Mouse (Mus musculus) intestine, postnatal 0 days (tissue): ENCODE results near the gene Plekhm2. TPM values are rescaled to one million over a fixed set of nuclear protein-coding genes. Genes with fewer than 3 reads are reported as not detected.

Experiments
- ATAC-seq: fragments of 200-750 bp; cut with Nextera tagmentation; 2 replicates; pipeline ENCODE4 v1.8.0; 2017; ENCODE audit warnings: mild to moderate bottlenecking, moderate TSS enrichment, moderate library complexity
- H3K27ac ChIP-seq: fragments of 300-500 bp; sonication (generic); 2 replicates; pipeline ENCODE4 v1.5.1; 2014; ENCODE audit warnings: mild to moderate bottlenecking, low read depth, low read length, moderate library complexity
- H3K27me3 ChIP-seq: fragments of 300-500 bp; sonication (generic); replicated peaks from 2 replicates; pipeline ENCODE4 v1.6.1; 2014; ENCODE audit warnings: low read length, mixed read lengths; ENCODE audit not compliant: control insufficient read depth, insufficient read depth
- H3K36me3 ChIP-seq: fragments of 300-500 bp; sonication (generic); 2 replicates; pipeline ENCODE4 v1.6.1; 2014; ENCODE audit warnings: mild to moderate bottlenecking, moderate library complexity; ENCODE audit not compliant: control insufficient read depth, insufficient read depth
- H3K4me1 ChIP-seq: fragments of 300-500 bp; sonication (generic); replicated peaks from 2 replicates; pipeline ENCODE4 v1.6.1; 2014; ENCODE audit warnings: antibody characterized with exemption, low read length, mixed read lengths; ENCODE audit not compliant: control insufficient read depth, insufficient read depth
- H3K4me2 ChIP-seq: fragments of 300-500 bp; sonication (generic); replicated peaks from 2 replicates; pipeline ENCODE4 v1.6.1; 2014; ENCODE audit warnings: low read depth, mild to moderate bottlenecking, moderate library complexity
- H3K4me3 ChIP-seq: fragments of 300-500 bp; sonication (generic); 2 replicates; pipeline ENCODE4 v1.5.1; 2014; ENCODE audit warnings: low read depth, low read length
- H3K9ac ChIP-seq: fragments of 300-500 bp; sonication (generic); 2 replicates; pipeline ENCODE4 v1.6.1; 2014; ENCODE audit warnings: mild to moderate bottlenecking, low read depth, low read length
- H3K9me3 ChIP-seq: fragments of 300-500 bp; sonication (generic); 2 replicates; pipeline ENCODE4 v1.6.1; 2016; ENCODE audit warnings: mixed run types; ENCODE audit not compliant: control insufficient read depth
- CTCF ChIP-seq: sonication (generic); IDR thresholded peaks from 2 replicates; pipeline ENCODE4 v1.5.1; 2016; ENCODE audit warnings: low read depth, mild to moderate bottlenecking, control low read depth, antibody characterized with exemption, moderate library complexity
- WGBS: fragments of 180-500 bp; shearing (Covaris S2); extraction: QIAGEN DNeasy Blood & Tissue Kit; methylation state at CpG from one replicate; pipeline ENCODE4 v1.1.7; 2014; 5-methylcytosine and 5-hydroxymethylcytosine counted together
- polyA plus RNA-seq: library from polyadenylated mRNA; unstranded; fragments of >200 nt; fragmentation: Nextera tagmentation; extraction: Ambion mirVana; gene quantifications from 2 replicates; pipeline ENCODE4 v1.2.1, GENCODE M21; 2015

The Plekhm2 gene
- polyA plus RNA-seq, 1 experiment from 2014 or later: 3.1 TPM

- H3K9me3 ChIP-seq: no peaks in the 10 kb centered on the region
- no peaks in the 10 kb centered on the region for H3K27me3 ChIP-seq
- no peak overlapping the region for H3K4me2 ChIP-seq
- H3K36me3 ChIP-seq: peaks cover 78% of the 10 kb centered on the region
- no peak overlapping the region for H3K4me3 ChIP-seq
- no peak for ATAC-seq
- 90% methylated on average over 21 of the region's 21 CpGs for WGBS
- no peak overlapping the region for H3K9ac ChIP-seq
- no peaks in the 10 kb centered on the region for H3K4me1 ChIP-seq
- no peak overlapping the region for H3K27ac ChIP-seq
- TF ChIP-seq CTCF: no peak
These were observed 32.4 kb downstream of the Plekhm2 start for GRCm38 (mm10) chr4:141632111-141632873.

GRCm38 (mm10) chr4:141631250-141631649 lies 33.4 kb downstream of the Plekhm2 start:
- no peak for ATAC-seq
- H3K27me3 ChIP-seq: no peaks in the 10 kb centered on the region
- TF ChIP-seq CTCF: no peak
- no peak overlapping the region for H3K9ac ChIP-seq
- peaks cover 79% of the 10 kb centered on the region for H3K36me3 ChIP-seq
- H3K4me2 ChIP-seq: no peak overlapping the region
- no peaks in the 10 kb centered on the region for H3K9me3 ChIP-seq
- H3K27ac ChIP-seq: no peak overlapping the region
- no peaks in the 10 kb centered on the region for H3K4me1 ChIP-seq
- no peak overlapping the region for H3K4me3 ChIP-seq
- WGBS: 95% methylated on average over 20 of the region's 20 CpGs

GRCm38 (mm10) chr4:141630021-141630420 lies 34.7 kb downstream of the Plekhm2 start:
- Histone ChIP-seq H3K4me3 (no peak overlapping the region), H3K27ac (no peak overlapping the region), H3K27me3 (no peaks in the 10 kb centered on the region), H3K9ac (no peak overlapping the region), H3K36me3 (peaks cover 82% of the 10 kb centered on the region), H3K9me3 (no peaks in the 10 kb centered on the region), H3K4me1 (0 out of 2 replicates have a peak, but pooled peaks cover 2% of the 10 kb centered on the region), H3K4me2 (no peak overlapping the region)
- TF ChIP-seq CTCF: no peak
- 86% methylated on average over 11 of the region's 11 CpGs for WGBS
- no peak for ATAC-seq

GRCm38 (mm10) chr4:141628661-141629060 lies 36.0 kb downstream of the Plekhm2 start:
- no peak for TF ChIP-seq CTCF
- 0 out of 2 replicates have a peak, but pooled peaks cover 5% of the 10 kb centered on the region for H3K4me1 ChIP-seq
- peaks cover 74% of the 10 kb centered on the region for H3K36me3 ChIP-seq
- no peak for ATAC-seq
- H3K9me3 ChIP-seq: no peaks in the 10 kb centered on the region
- H3K4me3 ChIP-seq: no peak overlapping the region
- 83% methylated on average over 14 of the region's 14 CpGs for WGBS
- no peak overlapping the region for H3K27ac ChIP-seq
- no peaks in the 10 kb centered on the region for H3K27me3 ChIP-seq
- no peak overlapping the region for H3K9ac ChIP-seq
- H3K4me2 ChIP-seq: no peak overlapping the region

GRCm38 (mm10) chr4:141627502-141627901 lies 37.2 kb downstream of the Plekhm2 start:
- Histone ChIP-seq H3K4me2 (no peak overlapping the region), H3K36me3 (peaks cover 66% of the 10 kb centered on the region), H3K9ac (no peak overlapping the region), H3K4me3 (no peak overlapping the region), H3K4me1 (0 out of 2 replicates have a peak, but pooled peaks cover 9% of the 10 kb centered on the region), H3K27me3 (no peaks in the 10 kb centered on the region), H3K9me3 (no peaks in the 10 kb centered on the region), H3K27ac (no peak overlapping the region)
- ATAC-seq: no peak
- 94% methylated on average over 5 of the region's 5 CpGs for WGBS
- no peak for TF ChIP-seq CTCF

GRCm38 (mm10) chr4:141625774-141626550 lies 38.7 kb downstream of the Plekhm2 start:
- Histone ChIP-seq H3K9ac (no peak overlapping the region), H3K36me3 (peaks cover 50% of the 10 kb centered on the region), H3K4me2 (no peak overlapping the region), H3K9me3 (no peaks in the 10 kb centered on the region), H3K27me3 (no peaks in the 10 kb centered on the region), H3K4me3 (no peak overlapping the region), H3K27ac (no peak overlapping the region), H3K4me1 (0 out of 2 replicates have a peak, but pooled peaks cover 9% of the 10 kb centered on the region)
- no peak for ATAC-seq
- TF ChIP-seq CTCF: no peak
- WGBS: 90% methylated on average over 16 of the region's 16 CpGs
